Mouse (Mus musculus) liver, embryonic 14.5 days (tissue): ENCODE measurements around the gene Adamts17. TPM values are rescaled to one million over a fixed set of nuclear protein-coding genes. Genes with fewer than 3 reads are reported as not detected.

Experiments used
- ATAC-seq: fragments of 200-750 bp; cut with Nextera tagmentation; 2 replicates; pipeline ENCODE4 v1.8.0; 2017; ENCODE audit warnings: moderate number of reproducible peaks, mild to moderate bottlenecking, moderate library complexity; ENCODE audit not compliant: insufficient read depth
- DNase-seq, 3 experiments: peaks; one replicate each; pipeline ENCODE4 v3.0.0-alpha.2; 2012 to 2013; ENCODE audit warnings: low read depth in 3 of 3, low spot score in 3 of 3
- H3K27ac ChIP-seq: fragments of 300-500 bp; sonication (generic); 2 replicates; pipeline ENCODE4 v1.5.1; 2014; ENCODE audit warnings: moderate library complexity, mild to moderate bottlenecking, control low read depth, inconsistent platforms
- H3K27me3 ChIP-seq: fragments of 300-500 bp; sonication (generic); 2 replicates; pipeline ENCODE4 v1.6.1; 2014; ENCODE audit warnings: mild to moderate bottlenecking, low read length, moderate library complexity; ENCODE audit not compliant: control insufficient read depth, insufficient read depth
- H3K36me3 ChIP-seq: fragments of 300-500 bp; sonication (generic); replicated peaks from 2 replicates; pipeline ENCODE4 v1.6.1; 2014; ENCODE audit warnings: low read depth; ENCODE audit not compliant: control insufficient read depth, insufficient read depth
- H3K4me1 ChIP-seq, 2 experiments: fragments of 200-500 bp in 1 of 2; fragments of 300-500 bp in 1 of 2; sonication (generic) in 1 of 2; replicated peaks; 2 replicates each; pipeline ENCODE4 v1.6.1; 2012 to 2014; ENCODE audit warnings: antibody characterized with exemption in 1 of 2, inconsistent platforms in 1 of 2, low read length in 1 of 2; ENCODE audit not compliant: control insufficient read depth in 2 of 2, insufficient read depth in 2 of 2
- H3K4me2 ChIP-seq: fragments of 300-500 bp; sonication (generic); 2 replicates; pipeline ENCODE4 v1.6.1; 2014; ENCODE audit warnings: low read depth, mild to moderate bottlenecking, control low read depth, moderate library complexity
- H3K4me3 ChIP-seq, 2 experiments: fragments of 200-500 bp in 1 of 2; fragments of 300-500 bp in 1 of 2; sonication (generic) in 1 of 2; 2 replicates each; pipeline ENCODE4 v1.5.1; 2012 to 2014; ENCODE audit warnings: low read depth in 2 of 2, low read length in 2 of 2, mild to moderate bottlenecking in 2 of 2, control low read depth in 1 of 2, inconsistent platforms in 1 of 2, moderate library complexity in 1 of 2; ENCODE audit not compliant: insufficient read depth in 1 of 2
- H3K9ac ChIP-seq: fragments of 300-500 bp; sonication (generic); replicated peaks from 2 replicates; pipeline ENCODE4 v1.6.1; 2014; ENCODE audit warnings: mild to moderate bottlenecking, control low read depth, moderate library complexity
- H3K9me3 ChIP-seq: fragments of 300-500 bp; sonication (generic); 2 replicates; pipeline ENCODE4 v1.6.1; 2016; ENCODE audit warnings: low read length, mixed read lengths; ENCODE audit not compliant: control insufficient read depth
- CTCF ChIP-seq: IDR thresholded peaks from 2 replicates; pipeline ENCODE4 v1.5.1; 2016; ENCODE audit warnings: antibody characterized with exemption, low read depth, control low read depth
- EP300 ChIP-seq: IDR thresholded peaks from 2 replicates; pipeline ENCODE4 v1.6.1; 2016; ENCODE audit warnings: antibody characterized with exemption, low read depth
- WGBS: fragments of 180-500 bp; shearing (Covaris S2); extraction: QIAGEN DNeasy Blood & Tissue Kit; methylation state at CpG from one replicate; pipeline ENCODE4 v1.1.7; 2014; ENCODE audit not compliant: insufficient replicate concordance; 5-methylcytosine and 5-hydroxymethylcytosine counted together
- polyA plus RNA-seq, 2 experiments: library from polyadenylated mRNA; depleted of rRNA in 1 of 2; stranded (reverse) in 1 of 2; unstranded in 1 of 2; fragments of >200 nt; fragmentation: Nextera tagmentation in 1 of 2; extraction: Ambion mirVana in 1 of 2; gene quantifications; 2 replicates each; pipeline versions ENCODE4 v1.2.1 to v1.2.3; 2012 to 2014

The Adamts17 gene
- 0.08 and 0.15 TPM in 2 replicates for polyA plus RNA-seq (2012; rRNA removed)
- 0.11 TPM in 1 of 2 replicates, not detected in the other for polyA plus RNA-seq (2014; fragmentation: Nextera tagmentation; extraction: Ambion mirVana)

DNA sequence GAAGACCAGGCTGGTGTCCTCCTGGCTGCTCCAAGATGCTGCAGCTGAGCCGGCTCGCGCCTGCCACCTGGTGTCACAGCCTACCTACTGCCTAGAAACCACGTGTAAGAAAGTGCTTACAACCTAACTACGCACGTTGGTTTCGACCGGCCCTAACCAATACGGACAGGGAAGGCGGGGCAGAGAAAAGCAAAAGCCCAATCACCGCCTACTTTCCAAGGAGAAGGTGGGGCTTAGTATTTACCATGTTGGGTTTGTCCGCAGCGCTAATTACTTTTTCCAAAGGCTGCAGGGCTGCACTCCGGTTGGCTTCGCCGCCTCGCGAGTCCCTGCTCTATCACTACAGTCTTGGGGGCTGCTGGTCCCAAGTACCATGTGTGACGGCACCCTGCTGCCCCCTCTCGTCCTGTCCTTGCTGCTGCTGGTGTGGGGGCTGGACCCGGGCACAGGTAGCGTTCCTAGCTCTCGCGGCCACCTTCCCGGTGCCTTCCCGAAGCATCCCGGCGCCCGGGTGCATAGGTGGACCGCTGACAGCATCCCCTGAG, at the start of gene Adamts17:
Adamts17 (plus strand) TSS at position 273 of the 545 bp plus-strand sequence.
- no peak within 1 kb of the TSS for H3K9ac ChIP-seq
- peak within 1 kb of the TSS; percentile 46 to 48 for H3K4me3 ChIP-seq
- H3K27ac ChIP-seq = no peak within 1 kb of the TSS
- peaks cover 23% of the 10 kb centered on the region for H3K27me3 ChIP-seq
- peak; percentile 91 for ATAC-seq
- WGBS = under 1% methylated on average over 30 of the region's 30 CpGs
- DNase-seq = peak; percentile 68 to 71 (median 70)
- peak within 1 kb of the TSS; percentile 65 for H3K4me2 ChIP-seq
- H3K9me3 ChIP-seq = no peaks in the 10 kb centered on the region
- H3K36me3 ChIP-seq = no peaks in the 10 kb centered on the region
- no peak for TF ChIP-seq EP300
- TF ChIP-seq CTCF = peak; percentile 84
- H3K4me1 ChIP-seq = no peaks in the 10 kb centered on the region

DNA sequence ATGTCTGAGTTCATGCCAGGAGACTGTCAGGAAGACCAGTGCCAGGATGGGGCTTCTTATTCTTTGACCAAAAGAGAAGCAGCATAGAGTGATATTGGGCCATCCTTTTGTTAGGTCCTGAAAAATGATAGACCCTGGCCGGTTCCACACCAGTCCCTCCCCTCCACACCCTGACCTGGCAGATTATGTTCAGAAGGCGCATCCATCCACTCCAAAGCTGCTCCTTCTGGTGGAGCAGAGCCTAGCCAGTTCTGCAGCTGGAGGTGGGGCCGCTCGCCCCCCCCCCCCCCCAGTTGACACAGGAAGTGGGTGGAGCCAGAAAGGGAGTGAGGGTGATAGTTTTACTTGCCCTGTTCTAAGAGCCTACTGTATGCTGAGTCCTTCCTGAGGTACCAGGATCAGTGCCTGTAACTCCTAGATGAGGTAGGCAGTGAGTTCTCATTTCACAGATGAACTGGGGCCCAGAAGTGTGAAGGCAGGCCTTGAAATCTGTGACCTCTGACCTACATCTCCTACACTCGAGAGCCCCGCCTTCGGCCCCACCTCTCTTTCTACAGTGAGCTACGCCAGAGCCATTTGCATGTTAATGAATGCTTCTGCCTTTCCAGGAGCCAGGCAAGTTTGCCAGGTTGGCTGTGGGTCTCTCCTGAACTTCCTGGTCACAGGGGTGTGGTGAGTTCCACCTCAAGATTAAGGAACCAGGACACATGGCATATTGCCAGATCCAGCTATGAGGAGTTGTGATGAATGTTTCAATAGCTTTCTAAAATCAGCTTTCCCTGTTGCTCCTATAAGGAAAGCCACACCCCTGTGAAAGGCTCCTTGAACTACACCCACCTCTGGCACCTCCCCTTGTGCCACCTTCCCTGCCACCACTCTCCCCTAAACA, 49.4 kb upstream of the Adamts17 start:
- H3K27ac ChIP-seq = no peak overlapping the region
- 35% methylated on average over 8 of the region's 8 CpGs for WGBS
- TF ChIP-seq CTCF (no peak), EP300 (no peak)
- no peak overlapping the region for H3K4me2 ChIP-seq
- ATAC-seq (no peak), DNase-seq (no peak)
- no peaks in the 10 kb centered on the region for H3K27me3 ChIP-seq
- no peak overlapping the region for H3K4me3 ChIP-seq
- no peaks in the 10 kb centered on the region for H3K36me3 ChIP-seq
- no peak overlapping the region for H3K9ac ChIP-seq
- H3K9me3 ChIP-seq = no peaks in the 10 kb centered on the region
- no peaks in the 10 kb centered on the region; a peak in 2 of 4 replicates for H3K4me1 ChIP-seq

DNA sequence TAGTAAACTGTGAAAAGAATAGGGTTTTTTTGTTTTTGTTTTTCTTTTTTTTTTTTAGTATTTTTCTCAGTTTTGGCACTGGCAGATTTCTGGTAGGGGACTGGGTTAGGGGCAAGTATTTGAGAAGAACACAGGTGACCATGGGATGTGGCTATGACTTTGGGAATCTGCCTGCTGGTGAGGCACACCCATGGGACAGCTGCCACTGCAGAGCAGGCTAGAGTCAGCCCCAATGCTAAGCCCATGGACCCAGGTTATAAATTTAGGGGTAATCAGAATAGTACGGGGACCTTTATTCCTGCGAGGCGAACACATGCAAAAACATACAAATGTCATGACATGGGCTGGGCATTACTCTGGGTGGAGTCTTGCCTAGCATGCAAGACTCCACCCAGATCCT, 48.5 kb upstream of the Adamts17 start:
- TF ChIP-seq EP300 = no peak
- TF ChIP-seq CTCF = no peak
- no peak for ATAC-seq
- 85% methylated on average over 3 of the region's 3 CpGs for WGBS

DNA sequence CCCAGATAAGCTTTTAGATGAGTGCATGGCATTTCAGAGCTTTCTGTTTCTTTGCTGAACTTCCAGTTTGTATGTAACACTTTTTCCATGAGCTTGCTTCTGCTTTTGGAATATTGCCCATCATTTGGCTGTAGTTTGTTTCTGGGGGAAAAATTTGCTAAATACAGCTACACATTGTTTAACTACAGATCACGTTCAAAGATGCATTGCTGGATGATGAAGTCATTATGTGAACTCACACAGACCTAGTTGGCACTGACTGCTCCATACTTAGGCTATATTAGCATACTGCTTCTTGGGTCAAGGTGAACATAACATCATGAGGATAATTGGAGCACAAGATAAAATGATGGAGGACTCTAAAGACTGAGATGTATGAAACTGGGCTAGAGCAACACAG, 42.6 kb upstream of the Adamts17 start:
- WGBS = 27% methylated on average over 1 of the region's 1 CpGs
- H3K9ac ChIP-seq = no peak overlapping the region
- H3K4me3 ChIP-seq = no peak overlapping the region
- no peak overlapping the region for H3K4me2 ChIP-seq
- TF ChIP-seq EP300 (no peak), CTCF (no peak)
- no peak for DNase-seq
- no peaks in the 10 kb centered on the region for H3K27me3 ChIP-seq
- H3K36me3 ChIP-seq = no peaks in the 10 kb centered on the region
- ATAC-seq = no peak
- H3K9me3 ChIP-seq = no peaks in the 10 kb centered on the region
- no peak overlapping the region for H3K27ac ChIP-seq
- H3K4me1 ChIP-seq = no peaks in the 10 kb centered on the region

More for the DNA sequence above, 48.5 kb upstream of the Adamts17 start:
- H3K9ac ChIP-seq = no peak overlapping the region
- H3K4me1 ChIP-seq = no peaks in the 10 kb centered on the region; a peak in 2 of 4 replicates
- H3K27me3 ChIP-seq = no peaks in the 10 kb centered on the region
- H3K36me3 ChIP-seq = no peaks in the 10 kb centered on the region
- H3K9me3 ChIP-seq = no peaks in the 10 kb centered on the region
- H3K27ac ChIP-seq = no peak overlapping the region
- no peak overlapping the region for H3K4me2 ChIP-seq
- DNase-seq = no peak
- H3K4me3 ChIP-seq = no peak overlapping the region

DNA sequence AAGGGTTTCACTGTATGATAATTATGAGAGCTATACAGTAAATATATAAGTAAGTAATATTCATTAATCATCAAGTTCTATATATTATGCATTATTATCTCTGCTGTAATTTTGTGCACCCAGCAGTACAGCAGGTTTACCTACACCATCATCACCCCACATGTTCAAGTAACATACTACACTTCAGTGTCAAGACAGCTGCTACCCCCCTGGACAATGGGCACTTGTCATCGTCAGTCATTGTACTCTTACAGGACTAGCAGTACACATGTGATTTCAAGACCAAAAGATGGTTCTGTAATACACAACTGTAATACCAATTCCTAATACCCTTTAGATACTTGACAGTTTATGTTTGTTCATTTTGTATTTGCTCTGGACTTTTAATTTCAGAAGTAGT, 42.2 kb upstream of the Adamts17 start:
- DNase-seq = no peak
- TF ChIP-seq EP300 = no peak
- TF ChIP-seq CTCF = no peak
- no peak for ATAC-seq
- Histone ChIP-seq H3K36me3 (no peaks in the 10 kb centered on the region), H3K4me1 (no peaks in the 10 kb centered on the region), H3K4me2 (no peak overlapping the region), H3K9me3 (no peaks in the 10 kb centered on the region), H3K4me3 (no peak overlapping the region), H3K27me3 (no peaks in the 10 kb centered on the region), H3K9ac (no peak overlapping the region), H3K27ac (no peak overlapping the region)
- 76% methylated on average over 1 of the region's 1 CpGs for WGBS
